Mouse (Mus musculus) ES-Bruce4 (cell line): ENCODE results near the gene Ctrl. TPM values are rescaled to one million over a fixed set of nuclear protein-coding genes. Genes with fewer than 3 reads are reported as not detected.

Experiments used
- H3K27ac ChIP-seq: 2 replicates; pipeline ENCODE4 v1.5.1; 2012; ENCODE audit warnings: low read length, inconsistent platforms; ENCODE audit not compliant: insufficient read depth
- H3K27me3 ChIP-seq: 2 replicates; pipeline ENCODE4 v1.6.1; 2012; ENCODE audit warnings: mild to moderate bottlenecking, low read length, inconsistent platforms; ENCODE audit not compliant: control insufficient read depth, poor library complexity, insufficient read depth, severe bottlenecking
- H3K36me3 ChIP-seq: 2 replicates; pipeline ENCODE4 v1.6.1; 2012; ENCODE audit warnings: inconsistent platforms, mild to moderate bottlenecking, low read length, moderate library complexity; ENCODE audit not compliant: control insufficient read depth, poor library complexity, insufficient read depth, severe bottlenecking
- H3K4me1 ChIP-seq: one replicate; pipeline ENCODE4 v1.8.1; 2011; ENCODE audit warnings: low read length; ENCODE audit not compliant: control insufficient read depth, insufficient read depth
- H3K4me3 ChIP-seq: 2 replicates; pipeline ENCODE4 v1.5.1; 2011; ENCODE audit warnings: low read depth, mild to moderate bottlenecking, low read length
- H3K9ac ChIP-seq: 2 replicates; pipeline ENCODE4 v1.6.1; 2012; ENCODE audit warnings: low read depth, mild to moderate bottlenecking, inconsistent platforms; ENCODE audit not compliant: poor library complexity, severe bottlenecking
- H3K9me3 ChIP-seq: replicated peaks from 2 replicates; pipeline ENCODE4 v1.6.1; 2012; ENCODE audit warnings: mild to moderate bottlenecking, low read length, inconsistent platforms; ENCODE audit not compliant: control insufficient read depth, poor library complexity, insufficient read depth, severe bottlenecking
- CTCF ChIP-seq: IDR thresholded peaks from one replicate; pipeline ENCODE4 v1.8.1; 2011; ENCODE audit warnings: low read depth, low read length
- EP300 ChIP-seq: IDR thresholded peaks from 2 replicates; pipeline ENCODE4 v1.6.1; 2011; ENCODE audit warnings: low read depth, low read length; ENCODE audit not compliant: insufficient read depth
- POLR2A ChIP-seq: IDR thresholded peaks from one replicate; pipeline ENCODE4 v1.8.1; 2011; ENCODE audit warnings: low read length; ENCODE audit not compliant: insufficient read depth
- polyA plus RNA-seq: library from polyadenylated mRNA; stranded (reverse); fragments of >200 nt; gene quantifications from 2 replicates; pipeline ENCODE4 v1.2.4, GENCODE M21; 2011; ENCODE audit warnings: low read depth; ENCODE audit not compliant: missing spikeins, insufficient read depth, insufficient read length

Ctrl gene
- polyA plus RNA-seq, 1 experiment = 1.7 TPM

DNA sequence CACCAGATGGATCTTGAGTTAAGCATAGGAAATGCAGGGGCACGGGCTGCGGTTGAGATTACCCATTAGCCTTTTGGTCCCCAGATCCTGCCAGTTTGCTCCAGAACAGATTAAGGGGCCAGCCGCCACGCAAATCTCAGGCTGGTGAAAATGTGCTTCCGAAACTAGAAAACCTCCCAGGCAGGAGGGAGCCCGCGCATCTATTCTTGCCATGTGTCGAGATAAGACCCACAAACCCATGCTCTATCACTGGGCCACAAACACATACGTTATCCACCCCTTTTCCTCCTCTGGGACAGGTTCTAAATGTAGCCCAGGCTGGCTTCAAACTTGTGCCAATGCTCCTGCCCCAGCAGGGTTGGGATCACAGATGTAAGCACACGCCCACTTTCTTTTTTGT, 27.9 kb upstream of the Ctrl start:
- no peak for TF ChIP-seq EP300
- TF ChIP-seq POLR2A = no peak
- no peak for TF ChIP-seq CTCF
- Histone ChIP-seq H3K36me3 (peaks cover 17% of the 10 kb centered on the region), H3K9ac (peak overlapping the region; percentile 17; the same call in 1 of the 2 replicates), H3K27ac (0 out of 2 replicates have a peak overlapping the region, but pooled peaks have one; percentile 1), H3K4me3 (peak overlapping the region; percentile 54), H3K9me3 (no peaks in the 10 kb centered on the region), H3K27me3 (no peaks in the 10 kb centered on the region), H3K4me1 (peaks cover 10% of the 10 kb centered on the region)

DNA sequence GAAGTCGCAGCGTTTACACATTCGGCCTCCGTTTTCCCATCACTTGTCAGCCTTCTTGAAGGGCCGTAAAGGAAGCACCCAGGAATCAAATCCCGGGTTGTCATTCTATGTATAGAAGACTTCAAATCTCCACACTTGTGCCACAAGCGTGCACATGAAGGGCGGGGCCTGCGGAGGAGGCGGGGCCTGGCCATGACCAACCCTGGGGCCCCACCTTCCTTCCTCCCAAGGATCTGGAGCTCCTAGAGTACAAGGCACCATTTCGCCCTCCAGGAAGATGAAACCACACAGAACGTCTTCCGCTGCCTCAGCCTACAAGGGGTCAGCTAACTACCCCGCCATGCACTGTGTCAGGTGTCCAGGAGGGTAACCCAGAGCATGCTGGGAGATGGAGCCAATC, 27.4 kb upstream of the Ctrl start:
- Histone ChIP-seq H3K4me1 (peaks cover 10% of the 10 kb centered on the region), H3K9me3 (no peaks in the 10 kb centered on the region), H3K9ac (peak overlapping the region; percentile 17; the same call in 1 of the 2 replicates), H3K4me3 (peak overlapping the region; percentile 54), H3K36me3 (peaks cover 20% of the 10 kb centered on the region), H3K27me3 (no peaks in the 10 kb centered on the region), H3K27ac (no peak overlapping the region)
- no peak for TF ChIP-seq CTCF
- no peak for TF ChIP-seq EP300
- TF ChIP-seq POLR2A = no peak

- Histone ChIP-seq H3K9ac (no peak overlapping the region), H3K36me3 (peaks cover 24% of the 10 kb centered on the region), H3K4me1 (peaks cover 8% of the 10 kb centered on the region), H3K27me3 (no peaks in the 10 kb centered on the region), H3K27ac (no peak overlapping the region), H3K9me3 (no peaks in the 10 kb centered on the region), H3K4me3 (no peak overlapping the region)
- no peak for TF ChIP-seq CTCF
- no peak for TF ChIP-seq POLR2A
- no peak for TF ChIP-seq EP300
Measured at GRCm38 (mm10) chr8:105959350-105959749, 25.7 kb upstream of the Ctrl start.

DNA sequence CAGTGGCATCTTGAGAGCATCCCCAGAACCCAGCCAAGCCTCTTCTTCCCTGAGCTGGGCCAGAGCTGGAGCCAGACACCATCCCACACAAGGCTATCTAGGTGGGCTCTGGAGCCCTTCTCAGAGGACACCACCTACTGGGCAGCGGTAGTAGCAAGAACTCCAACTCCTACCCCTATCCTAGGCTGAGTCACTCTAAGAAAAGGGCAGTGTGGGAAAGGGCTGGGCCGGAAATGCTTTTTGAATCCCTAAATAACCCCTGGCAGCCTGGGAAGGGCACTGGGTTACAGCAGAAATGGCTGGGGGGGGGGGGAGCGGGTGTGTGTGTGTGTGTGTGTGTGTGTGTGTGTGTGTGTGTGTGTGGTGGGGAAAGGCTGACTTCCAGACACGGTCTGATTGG, 24.2 kb upstream of the Ctrl start:
- peaks cover 39% of the 10 kb centered on the region for H3K36me3 ChIP-seq
- H3K27me3 ChIP-seq = no peaks in the 10 kb centered on the region
- H3K9ac ChIP-seq = no peak overlapping the region
- peaks cover 7% of the 10 kb centered on the region for H3K4me1 ChIP-seq
- H3K4me3 ChIP-seq = no peak overlapping the region
- TF ChIP-seq CTCF (no peak), POLR2A (no peak), EP300 (no peak)
- no peaks in the 10 kb centered on the region for H3K9me3 ChIP-seq
- H3K27ac ChIP-seq = no peak overlapping the region

- H3K4me1 ChIP-seq = peaks cover 3% of the 10 kb centered on the region
- no peak overlapping the region for H3K4me3 ChIP-seq
- H3K27me3 ChIP-seq = no peaks in the 10 kb centered on the region
- no peaks in the 10 kb centered on the region for H3K9me3 ChIP-seq
- peaks cover 51% of the 10 kb centered on the region for H3K36me3 ChIP-seq
- no peak overlapping the region for H3K9ac ChIP-seq
- no peak for TF ChIP-seq CTCF
- no peak for TF ChIP-seq EP300
- no peak for TF ChIP-seq POLR2A
- no peak overlapping the region for H3K27ac ChIP-seq
Measured at GRCm38 (mm10) chr8:105956556-105956955, 22.9 kb upstream of the Ctrl start.

DNA sequence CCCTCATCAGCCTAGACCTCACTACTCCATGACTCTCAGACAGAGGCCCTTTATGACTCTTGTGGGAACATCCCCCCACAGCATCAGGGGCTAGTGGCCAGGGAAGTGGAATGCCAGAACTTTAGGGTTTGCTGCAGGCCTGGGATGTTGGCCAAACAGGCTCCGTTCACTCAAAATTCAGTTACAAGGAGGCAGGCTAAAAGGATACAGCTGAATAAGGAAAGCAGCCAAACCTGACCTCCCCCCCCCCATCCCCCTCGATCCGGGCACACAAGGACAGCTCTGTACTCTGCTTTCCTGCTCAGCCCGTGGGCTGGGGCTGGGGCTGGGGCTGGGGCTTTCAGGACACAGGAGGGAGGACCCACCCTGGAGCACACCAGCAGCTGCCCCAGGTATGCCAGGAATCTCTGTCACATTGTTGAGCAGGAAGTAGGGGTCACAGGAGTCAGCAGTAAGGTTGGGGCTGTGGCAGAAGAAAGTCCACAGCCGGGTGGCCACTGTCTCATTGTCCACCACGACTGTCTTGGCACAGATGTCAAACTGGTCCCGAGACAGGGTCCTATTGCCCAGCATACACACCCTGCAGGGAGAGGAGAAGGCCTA, 17.5 kb upstream of the Ctrl start:
- Histone ChIP-seq H3K9me3 (no peaks in the 10 kb centered on the region), H3K9ac (no peak overlapping the region), H3K4me3 (no peak overlapping the region), H3K4me1 (no peaks in the 10 kb centered on the region), H3K27me3 (no peaks in the 10 kb centered on the region), H3K36me3 (peaks cover 82% of the 10 kb centered on the region), H3K27ac (no peak overlapping the region)
- TF ChIP-seq CTCF (no peak), POLR2A (no peak)
